Mouse (Mus musculus) retina, adult 2 months (tissue): ENCODE results near the gene Eml5.
A peak's percentile ranks its signal among the peaks of the same experiment; 100 is the strongest.

Experiments
- DNase-seq: peaks from one replicate; pipeline ENCODE4 v3.0.0-alpha.2; 2012; ENCODE audit warnings: low read depth, low spot score

Gene Eml5

DNA sequence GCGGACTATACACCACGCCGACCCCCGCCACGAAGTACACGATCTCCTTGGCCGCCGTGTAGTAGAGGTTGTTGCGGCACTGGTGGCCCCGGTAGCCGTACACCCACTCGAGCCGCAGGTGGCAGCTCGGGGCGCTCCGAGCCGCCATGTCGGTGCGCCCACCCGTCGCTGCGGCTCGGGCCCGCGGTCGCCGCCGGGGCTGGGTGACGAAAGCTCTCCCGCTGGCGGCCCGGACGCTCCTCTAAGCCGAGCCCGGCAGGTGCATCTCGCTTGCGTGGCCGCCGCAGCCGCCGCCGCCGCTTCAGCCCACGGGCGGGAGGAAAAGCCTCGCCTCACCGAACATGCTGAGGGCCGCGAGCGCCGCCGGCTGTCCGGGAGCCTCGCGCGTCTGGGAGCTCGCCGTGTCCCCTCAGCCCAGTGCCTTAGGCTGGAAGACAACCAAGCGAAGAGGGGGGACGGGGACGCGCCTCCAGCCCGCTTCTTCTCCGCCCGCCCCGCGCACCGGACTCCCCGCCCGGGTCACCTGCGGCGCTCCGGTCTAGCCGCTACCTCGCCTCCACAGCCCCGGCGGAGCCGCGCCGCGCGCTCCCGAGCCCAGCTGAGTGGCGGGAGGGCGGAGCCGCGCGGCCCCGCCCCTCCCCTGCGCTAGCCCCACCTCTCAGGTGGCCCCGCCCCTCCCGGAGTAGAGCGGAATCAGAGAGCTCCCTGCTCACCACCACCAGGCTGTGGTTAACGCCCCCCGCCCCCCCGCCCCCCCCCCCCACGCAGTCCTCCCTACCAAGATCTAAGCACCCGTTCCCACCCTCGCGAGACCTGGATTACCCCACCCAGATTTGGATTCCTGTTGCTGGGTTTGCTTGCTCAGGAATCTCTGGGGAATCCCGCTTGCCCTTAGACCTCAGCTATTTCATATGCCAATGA is at the start of gene Eml5:
Gene Eml5 (minus strand): TSS at position 604 of the 921 bp plus-strand sequence.
- DNase-seq: peak; percentile 77

DNA sequence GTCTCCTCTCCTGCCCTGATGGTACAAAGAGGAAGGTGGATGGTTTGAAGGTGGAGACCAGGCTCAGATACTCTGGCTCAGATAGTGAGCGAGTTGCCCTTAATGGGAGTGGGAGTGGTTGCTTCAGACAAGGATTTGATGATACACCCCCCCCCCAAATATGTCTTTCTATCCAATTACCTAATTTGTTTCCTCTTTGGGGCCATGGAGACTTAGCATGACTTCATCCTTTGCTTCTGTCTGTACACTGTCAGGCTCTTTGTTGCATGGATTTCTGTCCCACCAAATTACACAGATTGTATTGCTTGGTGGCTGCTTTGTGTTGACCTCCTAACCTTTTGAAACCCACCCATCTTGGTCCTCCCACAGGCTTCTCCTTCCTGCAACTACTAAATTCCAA is 31.6 kb upstream of the Eml5 start:
- no peak for DNase-seq

GRCm38 (mm10) chr12:98932441-98932840 is 31.2 kb upstream of the Eml5 start:
- DNase-seq: peak; percentile 75

- peak; percentile 61 for DNase-seq
Measured at GRCm38 (mm10) chr12:98931174-98931573, 29.9 kb upstream of the Eml5 start.

DNA sequence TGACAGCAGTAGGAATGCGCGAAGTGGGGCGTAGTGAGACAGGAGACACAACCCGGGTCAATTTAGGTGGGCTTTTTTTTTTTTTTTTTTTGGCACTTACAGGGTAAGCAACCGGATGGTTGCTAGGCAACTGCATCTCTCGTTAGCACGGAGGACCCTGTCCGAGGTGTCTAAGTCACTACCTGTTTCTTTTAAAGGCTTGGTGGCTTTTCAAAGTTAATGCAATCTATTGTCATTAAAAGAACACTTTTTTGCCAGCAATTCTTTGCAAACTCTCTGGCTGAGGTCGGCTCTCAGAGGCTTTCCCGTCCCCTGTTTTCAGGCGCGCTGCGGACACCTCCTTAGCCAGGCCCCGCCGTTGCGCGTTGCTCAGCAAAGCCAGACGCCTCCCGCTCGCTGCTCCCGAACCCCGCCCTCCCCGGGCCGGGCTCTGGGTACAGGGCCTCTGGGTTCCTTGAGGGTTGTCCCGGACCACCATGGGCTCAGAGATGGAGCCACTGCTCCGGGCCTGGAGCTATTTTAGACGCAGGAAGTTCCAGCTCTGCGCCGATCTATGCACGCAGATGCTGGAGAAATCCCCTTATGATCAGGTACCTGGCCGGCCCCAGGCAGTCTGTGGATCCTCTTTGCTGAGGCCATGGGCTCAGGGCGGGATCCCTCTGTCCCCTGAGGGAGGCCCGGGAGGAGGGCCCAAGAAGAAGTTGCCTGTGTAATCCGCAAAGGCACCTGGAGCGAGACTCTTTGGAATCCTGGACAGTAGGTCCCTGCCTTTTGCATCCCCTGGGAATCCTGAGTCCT is 19.1 kb upstream of the Eml5 start, which contains the start of gene Ttc8:
Gene Ttc8 (plus strand): TSS at position 381 of the 798 bp plus-strand sequence.
- peak; percentile 82 for DNase-seq

- DNase-seq: no peak
Measured at GRCm38 (mm10) chr12:98910096-98910495, 8.8 kb upstream of the Eml5 start.

- no peak for DNase-seq
Measured at GRCm38 (mm10) chr12:98905466-98905865, 4.2 kb upstream of the Eml5 start.

DNA sequence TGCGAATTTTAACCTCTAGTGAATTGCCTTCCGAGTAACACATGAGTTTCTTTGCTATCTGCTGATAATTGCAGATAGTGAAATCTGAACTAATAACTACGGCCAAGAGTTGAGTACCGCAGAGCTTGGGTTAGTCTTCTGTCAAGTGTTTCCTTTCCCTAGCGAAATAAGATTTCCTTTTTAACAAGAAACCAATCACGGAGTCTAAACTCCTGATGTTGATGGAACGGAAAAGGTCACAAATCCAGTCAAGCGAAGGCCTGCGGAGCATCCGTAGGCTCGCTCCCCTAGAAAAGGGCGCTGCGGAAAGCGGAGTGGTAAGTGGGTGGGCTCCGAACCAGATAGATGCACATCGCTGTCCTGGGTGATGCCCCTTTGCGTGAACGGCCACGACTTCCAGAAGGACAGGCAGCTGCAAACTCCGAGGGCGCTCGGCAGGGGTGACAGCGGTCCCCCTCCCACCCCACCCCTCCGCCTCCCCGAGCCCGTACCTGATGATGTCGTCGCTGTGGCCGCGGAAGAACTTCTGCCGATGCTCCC is 873 bp downstream of the Eml5 start:
- no peak for DNase-seq

DNA sequence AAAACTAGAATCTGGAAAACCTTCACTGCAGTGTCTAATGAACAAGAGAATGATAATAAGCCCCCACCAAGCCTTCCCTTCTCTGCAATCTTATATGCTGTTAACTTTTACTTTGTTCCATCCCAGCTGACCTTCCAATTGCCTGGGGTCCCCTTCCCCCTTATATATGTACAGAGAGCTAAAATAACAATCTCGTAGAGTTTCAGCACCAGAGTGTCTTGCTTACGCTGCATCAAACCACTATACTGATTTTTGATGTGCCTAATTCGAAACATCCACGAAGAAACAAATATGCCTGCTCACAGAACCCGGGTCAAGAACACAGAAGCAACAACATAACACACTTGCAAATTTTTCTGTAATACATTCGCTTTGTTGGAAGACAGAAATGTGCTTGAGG is 1.6 kb downstream of the Eml5 start:
- no peak for DNase-seq

DNA sequence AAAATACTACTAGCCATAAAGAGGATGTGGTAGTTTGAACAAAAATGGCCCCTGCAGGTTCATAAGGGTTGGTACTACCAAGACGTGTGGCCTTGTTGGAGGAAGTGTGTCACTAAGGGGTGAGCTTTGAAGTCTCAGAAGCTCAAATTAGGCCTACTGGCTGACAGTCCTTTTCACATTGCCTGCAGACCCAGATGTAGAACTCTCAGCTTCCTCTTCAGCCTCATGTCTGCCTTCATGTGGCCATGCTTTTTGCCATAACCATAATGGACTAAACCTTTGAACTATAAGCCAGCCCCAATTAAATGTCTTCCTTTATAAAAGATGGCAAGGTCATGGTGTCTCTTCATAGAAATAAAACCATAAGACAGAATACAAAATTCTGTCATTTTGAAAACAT is 4.5 kb downstream of the Eml5 start:
- DNase-seq: no peak

DNA sequence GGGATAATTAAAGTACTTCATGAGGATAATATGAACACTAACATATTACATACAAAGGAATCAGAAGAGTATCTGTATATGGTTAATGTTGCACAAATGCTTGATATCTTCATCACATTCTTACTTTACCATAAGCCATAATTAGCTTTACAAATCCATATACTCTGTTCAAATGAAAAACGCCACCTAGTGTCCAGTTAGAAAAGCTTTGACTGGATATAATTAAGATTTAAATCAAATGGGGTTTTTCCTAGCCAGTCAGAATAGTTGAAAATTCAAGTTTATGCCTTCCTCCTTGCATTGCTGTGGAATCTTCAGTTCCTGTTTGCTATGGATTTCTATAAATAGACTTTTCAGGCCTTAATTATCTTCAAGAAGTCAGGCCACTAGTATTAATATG is 16.8 kb downstream of the Eml5 start:
- DNase-seq: no peak

DNA sequence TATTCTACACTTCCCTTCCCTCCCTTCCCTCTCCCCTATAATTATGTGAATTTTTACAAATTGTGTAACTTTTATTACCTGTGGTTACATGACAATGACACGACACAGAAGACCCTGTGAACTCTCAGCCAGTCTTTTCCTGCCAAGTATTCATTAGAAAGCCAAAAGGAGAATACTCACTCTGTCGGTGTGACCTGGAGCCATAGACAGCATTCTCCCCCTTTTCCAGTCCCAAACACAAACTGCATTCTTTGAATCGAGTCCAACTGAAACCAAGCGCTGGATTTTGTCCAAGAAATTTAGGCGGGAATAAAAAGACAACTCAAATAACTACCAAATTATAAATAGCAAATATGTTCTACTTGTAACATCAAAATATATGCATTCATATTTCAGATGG is 19.5 kb downstream of the Eml5 start:
- no peak for DNase-seq

DNA sequence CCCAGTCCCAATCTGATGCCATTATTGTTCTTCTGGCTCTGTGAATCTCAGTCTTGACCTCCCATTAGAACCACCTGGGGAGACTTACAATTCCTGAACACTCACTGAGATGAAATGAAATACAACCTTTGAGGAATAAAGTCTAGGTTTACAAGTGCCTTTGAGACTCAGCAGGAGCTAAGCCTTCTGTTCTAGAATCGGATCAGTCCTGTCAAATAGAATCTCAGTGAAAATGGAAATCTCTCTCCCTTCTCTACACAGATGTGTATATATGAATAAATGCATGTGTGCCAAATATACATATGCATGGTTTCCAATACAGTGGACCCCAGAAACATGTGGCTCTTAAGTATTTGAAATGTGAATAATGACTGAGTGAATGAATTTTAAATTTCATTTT is 22.6 kb downstream of the Eml5 start:
- no peak for DNase-seq

GRCm38 (mm10) chr12:98875216-98875615 is 26.1 kb downstream of the Eml5 start:
- DNase-seq: no peak

- DNase-seq: no peak
Measured at GRCm38 (mm10) chr12:98872836-98873235, 28.4 kb downstream of the Eml5 start.

DNA sequence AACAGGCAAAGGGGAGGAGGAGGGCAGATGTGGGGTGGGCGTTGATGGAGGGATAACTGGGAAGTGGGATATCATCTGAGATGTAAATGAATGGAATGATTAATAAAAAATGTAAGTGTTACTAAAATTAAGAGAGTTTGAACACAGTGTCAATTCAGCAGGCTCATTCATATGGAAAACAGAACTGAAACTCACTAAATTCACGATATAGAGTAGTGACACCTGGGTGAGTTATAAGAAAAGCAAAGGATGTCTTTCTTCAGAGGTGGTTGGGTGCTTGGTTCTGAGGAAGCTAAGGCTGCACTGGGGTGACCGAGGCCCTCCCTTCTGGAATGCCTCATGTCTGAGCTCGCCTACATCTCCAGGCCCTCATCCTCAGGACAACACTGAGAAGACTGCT is 37.8 kb downstream of the Eml5 start:
- DNase-seq: no peak

DNA sequence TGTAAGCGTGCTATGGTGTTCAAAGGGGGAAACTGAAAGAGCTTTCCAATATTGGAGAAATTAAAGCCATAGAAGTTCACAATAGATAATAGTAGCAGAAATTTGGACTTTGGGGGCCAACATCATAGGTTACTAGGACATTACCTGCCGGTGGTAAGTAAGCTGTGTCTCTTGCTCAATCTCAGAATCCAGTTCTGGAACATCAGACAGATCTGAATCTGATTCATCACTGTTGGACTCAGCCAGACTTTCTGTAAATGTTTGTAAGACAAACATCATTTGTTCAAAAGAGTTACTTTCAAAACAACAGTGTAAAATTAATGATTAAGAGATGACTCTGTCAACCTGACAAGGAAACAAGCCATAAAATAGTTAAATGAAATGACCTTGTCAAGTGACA is 41.0 kb downstream of the Eml5 start:
- no peak for DNase-seq

DNA sequence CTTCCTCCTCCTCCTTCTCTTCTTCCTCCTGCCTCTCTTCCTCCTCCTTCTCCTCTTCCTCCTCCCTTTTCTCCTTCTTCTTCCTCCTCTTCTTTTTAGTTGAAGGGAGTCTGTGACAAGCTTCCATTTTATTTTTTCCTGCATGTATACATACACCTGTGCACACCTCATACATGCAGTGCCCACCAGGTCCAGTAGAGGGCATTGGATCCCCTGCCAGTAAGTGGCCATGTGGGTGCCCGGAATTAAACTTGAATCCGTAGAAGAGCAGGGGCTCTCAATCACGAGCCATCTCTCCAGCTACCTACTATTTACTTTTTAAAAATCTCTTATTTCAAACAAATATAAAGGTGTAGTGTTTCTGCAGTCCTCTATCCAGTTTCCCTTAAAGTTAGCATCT is 50.5 kb downstream of the Eml5 start:
- peak; percentile 41 for DNase-seq

DNA sequence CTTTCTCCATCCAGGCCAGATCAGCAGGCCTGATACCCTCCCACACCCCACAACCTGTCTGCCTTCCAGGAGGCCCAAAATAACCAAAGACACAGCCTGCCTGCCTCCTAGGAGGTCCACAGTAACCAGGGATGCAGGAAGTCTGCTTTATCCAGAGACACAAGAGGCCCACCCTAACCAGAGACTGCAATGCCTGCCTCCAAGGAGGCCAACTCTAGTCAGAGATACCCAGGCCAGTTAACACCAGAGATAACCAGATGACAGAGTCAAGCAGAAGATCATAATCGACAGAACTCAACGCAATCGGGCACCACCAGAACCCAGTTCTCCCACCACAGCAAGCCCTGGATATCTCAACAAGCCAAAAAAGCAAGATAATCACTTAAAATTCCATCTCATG is 56.5 kb downstream of the Eml5 start:
- no peak for DNase-seq

- DNase-seq: no peak
Measured at GRCm38 (mm10) chr12:98840135-98840534, 61.1 kb downstream of the Eml5 start.

DNA sequence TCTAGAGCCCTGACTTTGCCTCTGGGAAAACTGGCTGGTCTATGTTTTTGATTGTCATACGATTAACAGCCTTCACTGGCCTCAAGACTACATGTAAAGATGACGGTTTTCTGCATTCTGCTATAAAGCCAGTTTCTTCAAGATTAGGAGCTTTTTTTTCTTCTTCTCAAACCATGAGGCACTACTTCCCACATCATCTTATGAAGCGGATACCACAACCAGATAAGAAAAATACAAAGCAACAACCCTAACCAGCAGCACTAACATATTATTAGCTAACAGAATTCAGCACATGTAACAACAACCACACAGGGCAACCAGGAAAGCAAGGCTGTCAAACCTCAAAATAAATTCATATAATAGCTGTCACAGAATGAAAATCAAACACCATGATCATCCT is 63.3 kb downstream of the Eml5 start:
- DNase-seq: no peak

- no peak for DNase-seq
Measured at GRCm38 (mm10) chr12:98835466-98835865, 65.8 kb downstream of the Eml5 start.
